Mouse (Mus musculus) bone marrow macrophage, adult 2 months (primary cell): ENCODE measurements around the gene Zfp760.

Experiments
- CTCF ChIP-seq: IDR thresholded peaks from 2 replicates; pipeline ENCODE4 v1.5.1; 2012; ENCODE audit warnings: low read depth, mild to moderate bottlenecking, low read length, moderate library complexity
- POLR2A ChIP-seq: IDR thresholded peaks from 2 replicates; pipeline ENCODE4 v1.6.1; 2012; ENCODE audit warnings: mild to moderate bottlenecking, low read depth, low read length, borderline replicate concordance

DNA sequence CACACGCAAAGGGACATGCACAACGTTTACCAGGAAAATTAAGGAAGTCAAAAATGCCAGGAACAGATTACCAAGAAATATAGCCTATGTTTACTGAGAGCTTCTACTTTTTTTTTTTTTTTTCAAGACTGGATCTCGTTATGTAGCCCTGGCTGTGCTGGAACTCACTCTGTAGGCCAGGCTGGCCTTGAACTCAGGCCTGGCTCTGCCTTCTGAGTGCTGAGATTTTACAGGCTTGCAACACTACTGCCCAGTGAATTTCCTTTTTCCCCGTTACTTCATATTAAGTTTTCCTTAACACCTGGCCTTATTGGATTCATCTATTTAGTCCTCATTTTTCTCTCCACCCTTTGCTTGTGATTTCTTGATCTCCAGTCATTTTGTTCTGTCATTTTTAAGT is 25.5 kb downstream of the Zfp760 start:
- TF ChIP-seq CTCF (no peak), POLR2A (no peak)
